Mouse (Mus musculus): Measurements from ENCODE around the gene Slc12a3. TPM values are rescaled to one million over a fixed set of nuclear protein-coding genes. Genes with fewer than 3 reads are reported as not detected.
A peak's percentile ranks its signal among the peaks of the same experiment; 100 is the strongest.

Gene Slc12a3
- total RNA-seq (2021): under 1 TPM; 0.12 to 0.24 TPM
- long read RNA-seq, experiment 1, partial matches to known transcripts: 0 of 1 reads
- long read RNA-seq, experiment 1, other reads (novel, unspliced or antisense): 1 of 1 reads
- long read RNA-seq, experiment 2, transcript Slc12a3-201 (25 exons, 3,299 nt): major isoform, 9 of 12 reads
- long read RNA-seq, experiment 2, partial matches to known transcripts: 1 of 12 reads
- long read RNA-seq, experiment 2, other reads (novel, unspliced or antisense): 2 of 12 reads

GRCm38 (mm10) chr8:94328932-94329728 is at the start of gene Slc12a3:
TSS of gene Slc12a3 (plus strand) at chr8:94329201.
- no peak for DNase-seq

GRCm38 (mm10) chr8:94280001-94280613 is 48.9 kb upstream of the Slc12a3 start:
- peak; percentile 17 for DNase-seq

DNA sequence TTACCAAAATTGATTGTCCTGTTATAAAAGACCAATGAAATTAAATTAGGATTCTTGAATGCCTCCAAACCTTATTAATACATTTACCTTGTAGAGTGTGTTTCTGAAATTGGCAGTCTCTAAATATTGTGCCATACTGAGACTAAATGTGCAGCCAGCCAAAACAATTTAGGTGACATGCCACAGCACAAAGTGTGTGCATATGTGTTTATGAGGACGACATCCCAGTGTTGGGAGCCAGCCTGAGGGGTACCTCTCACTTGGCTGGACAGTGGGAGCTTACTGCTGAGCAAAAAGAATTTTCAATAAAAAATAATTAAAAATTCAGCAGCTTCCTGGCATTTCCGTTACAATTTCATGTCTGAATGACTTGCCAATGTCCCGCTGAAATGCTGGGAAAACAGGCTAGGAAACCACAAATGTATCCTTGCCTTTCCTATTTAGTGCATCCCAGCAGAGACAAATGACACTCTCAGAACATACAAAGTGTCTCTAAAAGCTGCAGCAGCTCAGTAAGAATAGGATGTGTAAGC is 46.5 kb upstream of the Slc12a3 start:
- DNase-seq: peak; percentile 16

- no peak for DNase-seq
These were observed 44.8 kb upstream of the Slc12a3 start for GRCm38 (mm10) chr8:94284204-94284603.

- DNase-seq: no peak
These were observed 38.4 kb upstream of the Slc12a3 start for GRCm38 (mm10) chr8:94290606-94291005.

GRCm38 (mm10) chr8:94292072-94292471 is 36.9 kb upstream of the Slc12a3 start:
- no peak for DNase-seq

DNA sequence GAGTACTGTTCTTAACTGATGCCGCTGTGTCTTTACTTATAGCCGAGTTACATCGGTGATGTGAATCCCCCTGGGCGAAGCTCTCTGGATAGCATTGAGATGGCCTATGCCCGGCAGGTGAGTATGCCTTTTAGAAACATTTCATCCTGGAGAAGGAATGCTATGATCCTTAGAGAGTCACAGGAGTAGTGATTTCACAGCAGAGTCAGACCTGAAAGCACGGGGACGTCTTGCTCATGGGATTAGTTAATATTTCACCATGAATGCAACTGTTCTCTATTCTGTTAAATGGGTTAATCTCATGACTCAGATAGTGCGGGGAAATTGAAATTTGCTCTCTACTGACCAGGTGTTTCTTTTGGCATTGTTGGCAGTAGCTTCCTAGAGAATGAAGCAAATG is 36.4 kb upstream of the Slc12a3 start:
- DNase-seq: no peak

DNA sequence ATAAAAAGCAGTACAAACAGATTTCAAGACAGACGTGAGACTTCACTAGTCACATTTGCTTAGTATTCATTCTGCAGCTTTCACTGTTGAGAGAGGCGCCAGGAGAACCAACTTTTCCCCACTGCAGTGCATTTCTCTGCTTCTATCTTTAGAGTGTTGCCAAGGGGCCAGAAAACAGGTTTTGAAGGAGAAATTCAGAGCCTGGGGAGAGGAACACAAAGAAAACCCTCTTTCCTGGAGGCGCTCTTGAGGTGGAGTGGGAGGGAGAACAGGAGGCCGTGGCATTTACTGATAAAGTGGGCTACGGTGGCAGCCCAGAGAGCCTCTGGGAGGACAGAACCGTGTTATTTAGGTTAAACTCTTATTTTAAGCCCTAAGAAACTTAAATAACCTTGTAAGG is 33.3 kb upstream of the Slc12a3 start:
- DNase-seq: no peak

DNA sequence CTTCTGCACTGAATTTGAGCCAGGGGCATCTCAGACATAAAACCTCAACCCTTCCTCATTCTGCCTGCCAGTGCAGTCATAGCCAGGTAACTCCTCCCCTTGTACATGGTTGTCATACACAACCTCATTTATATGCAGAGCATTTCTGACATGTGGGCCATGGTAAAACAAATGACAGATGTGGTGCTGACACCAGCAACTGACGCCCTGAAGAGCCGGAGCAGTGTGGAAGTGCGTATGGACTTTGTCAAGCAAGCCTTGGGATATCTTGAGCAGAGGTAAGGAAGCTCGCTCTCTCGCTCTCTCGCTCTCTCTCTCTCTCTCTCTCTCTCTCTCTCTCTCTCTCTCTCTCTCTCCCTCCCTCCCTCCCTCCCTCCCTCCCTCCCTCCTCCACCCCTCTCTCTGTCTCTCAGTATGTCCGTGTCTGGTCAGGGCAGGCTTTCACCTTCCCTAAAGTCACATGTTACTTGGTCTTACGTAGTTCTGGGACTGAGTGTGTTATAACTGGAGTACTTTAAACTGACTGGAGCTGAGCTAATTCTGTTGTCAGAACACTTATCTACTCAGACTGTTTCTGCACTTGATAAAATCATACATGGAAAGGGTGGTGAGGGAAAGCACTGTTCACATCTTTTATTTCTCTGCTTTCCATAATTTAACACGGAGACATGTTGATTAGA is 32.5 kb upstream of the Slc12a3 start:
- no peak for DNase-seq

GRCm38 (mm10) chr8:94297101-94297500 is 31.9 kb upstream of the Slc12a3 start:
- no peak for DNase-seq

GRCm38 (mm10) chr8:94300809-94301208 is 28.2 kb upstream of the Slc12a3 start:
- DNase-seq: no peak

- no peak for DNase-seq
These were observed 24.6 kb upstream of the Slc12a3 start for GRCm38 (mm10) chr8:94304412-94304811.

DNA sequence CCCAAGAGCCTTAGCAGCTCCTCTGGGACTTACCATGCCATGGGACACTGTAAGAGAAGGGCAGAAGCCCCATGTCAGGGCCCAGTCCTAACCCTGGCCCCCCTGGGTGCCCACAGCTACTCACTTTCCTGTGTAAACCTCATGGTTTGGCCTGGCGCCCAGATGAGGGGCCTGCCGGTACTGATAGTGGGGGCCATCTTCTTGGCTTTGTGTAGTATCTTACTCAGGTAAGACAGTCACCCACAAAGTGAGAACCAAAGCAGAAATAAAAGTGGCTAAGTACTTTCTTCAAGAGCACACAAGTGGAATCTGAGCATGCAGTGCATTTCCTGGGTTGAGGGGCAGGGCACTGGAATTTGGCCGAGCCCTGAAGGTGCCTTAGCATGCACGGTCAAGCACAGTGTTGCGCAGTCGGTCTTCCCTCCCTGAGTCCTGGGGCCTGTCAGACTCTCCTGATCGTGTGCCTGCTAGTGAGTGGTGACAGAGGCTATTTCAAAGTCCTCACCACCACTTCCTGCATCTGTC is 21.9 kb upstream of the Slc12a3 start:
- DNase-seq: no peak

DNA sequence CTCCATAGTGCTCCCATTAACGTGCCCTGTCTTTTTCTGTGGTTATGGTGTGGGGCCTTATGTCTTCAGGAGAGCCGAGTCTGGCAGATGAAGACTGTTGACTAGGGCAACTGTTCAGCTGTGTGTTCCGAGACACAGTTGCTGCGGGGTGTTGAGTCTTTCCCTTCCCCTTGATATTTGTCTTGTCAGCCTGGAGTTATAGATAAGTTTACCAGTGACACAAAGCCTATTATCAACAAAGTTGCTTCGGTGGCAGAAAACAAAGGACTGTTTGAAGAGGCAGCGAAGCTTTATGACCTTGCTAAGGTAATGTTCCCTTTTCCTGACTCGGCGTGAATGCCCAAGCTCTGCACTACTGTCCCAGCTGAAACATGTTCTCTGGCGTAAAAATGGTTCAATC is 21.3 kb upstream of the Slc12a3 start:
- DNase-seq: no peak

DNA sequence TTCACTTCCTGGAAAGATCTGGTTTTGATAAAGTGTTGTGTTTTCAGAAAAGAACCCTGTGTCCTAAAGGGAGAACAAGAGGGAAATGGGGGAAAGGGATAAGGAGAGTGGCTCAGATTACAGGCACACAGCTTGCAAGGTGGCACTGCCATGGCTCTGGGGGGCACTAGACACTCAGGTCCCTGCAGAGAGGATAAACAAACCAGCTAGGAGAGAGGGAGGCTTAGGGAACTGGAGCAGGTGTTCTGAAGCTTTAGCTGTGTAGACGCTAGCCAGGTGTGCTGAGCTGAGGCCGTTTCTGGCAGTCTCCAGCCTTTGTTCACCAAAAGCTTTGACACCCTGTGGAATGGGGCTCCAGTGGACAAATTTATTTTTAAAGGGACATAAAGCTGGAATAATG is 14.9 kb upstream of the Slc12a3 start:
- DNase-seq: no peak

DNA sequence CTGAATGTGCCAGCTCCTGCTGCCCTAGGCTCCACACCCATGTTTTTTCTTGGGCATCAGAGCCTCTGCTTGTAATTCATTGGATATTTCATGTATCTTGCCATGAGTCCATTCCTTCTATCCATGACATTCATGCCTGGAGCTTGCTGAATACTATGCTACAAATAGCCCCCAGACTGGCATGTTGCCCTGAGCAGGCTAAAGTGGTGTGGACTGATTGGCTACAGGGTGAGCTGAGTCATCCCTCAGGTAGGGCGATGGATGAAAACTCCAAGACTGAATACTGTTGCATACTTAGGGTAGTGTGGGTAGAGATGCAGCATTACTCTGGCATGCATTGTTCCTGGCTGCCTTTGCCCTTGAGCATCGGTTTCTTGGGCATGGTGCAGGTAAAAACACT is 11.8 kb upstream of the Slc12a3 start:
- no peak for DNase-seq

DNA sequence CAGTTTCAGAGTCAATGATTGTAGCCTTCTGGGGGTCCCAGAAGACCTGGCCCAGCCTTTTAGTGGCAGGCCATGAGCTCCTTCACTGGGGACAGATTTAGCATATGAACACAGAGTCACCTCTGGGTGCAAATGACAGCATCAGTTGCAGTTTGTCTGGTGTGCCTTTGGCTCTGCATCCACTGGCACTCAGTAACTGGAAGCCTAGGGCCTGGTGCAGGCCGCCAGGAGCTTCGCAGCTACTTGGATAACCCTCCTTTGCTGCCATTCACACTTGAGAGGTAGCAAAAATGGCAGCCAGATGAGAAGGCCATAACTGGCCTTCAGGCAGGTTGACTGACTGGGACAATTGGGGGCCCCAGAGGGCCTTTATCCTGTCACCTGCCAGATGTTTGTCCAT is 11.3 kb upstream of the Slc12a3 start:
- no peak for DNase-seq

- no peak for DNase-seq
These were observed 9.0 kb upstream of the Slc12a3 start for GRCm38 (mm10) chr8:94320036-94320435.

- no peak for DNase-seq
These were observed 6.9 kb upstream of the Slc12a3 start for GRCm38 (mm10) chr8:94322083-94322482.

- DNase-seq: no peak
These were observed 6.0 kb upstream of the Slc12a3 start for GRCm38 (mm10) chr8:94323041-94323440.

GRCm38 (mm10) chr8:94324071-94324470 is 4.9 kb upstream of the Slc12a3 start:
- no peak for DNase-seq

DNA sequence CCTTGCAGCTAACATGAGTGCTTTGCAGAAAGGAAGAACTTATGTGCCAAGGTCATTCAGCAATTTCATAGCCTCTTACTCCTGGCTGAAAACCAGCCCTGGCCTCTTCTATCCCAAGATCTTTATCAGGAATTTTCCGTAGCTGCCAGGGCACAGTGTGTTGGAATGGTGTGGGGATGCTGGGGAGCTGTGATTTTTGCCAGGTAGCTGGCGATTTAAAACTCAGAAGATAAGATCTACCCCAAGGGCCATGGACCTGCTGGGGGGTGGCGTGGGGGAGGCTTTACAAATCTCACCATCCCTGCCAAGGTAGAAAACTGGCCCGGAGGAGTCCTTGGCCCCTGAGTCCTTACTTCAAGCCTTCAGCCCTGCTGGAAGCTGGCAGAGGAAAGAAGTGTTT is 3.0 kb upstream of the Slc12a3 start:
- no peak for DNase-seq
